Mouse (Mus musculus): Measurements from ENCODE around the gene Hist1h2ad. TPM values are rescaled to one million over a fixed set of nuclear protein-coding genes. Genes with fewer than 3 reads are reported as not detected.
A peak's percentile ranks its signal among the peaks of the same experiment; 100 is the strongest.
"Not testable (repeated sequence)": the region's sequence is repeated elsewhere in the genome, so short reads cannot be mapped to it uniquely, and the experiment has no call there.

Gene Hist1h2ad
- total RNA-seq, 2 experiments from 2014 or later: 685 TPM; not detected in 1

DNA sequence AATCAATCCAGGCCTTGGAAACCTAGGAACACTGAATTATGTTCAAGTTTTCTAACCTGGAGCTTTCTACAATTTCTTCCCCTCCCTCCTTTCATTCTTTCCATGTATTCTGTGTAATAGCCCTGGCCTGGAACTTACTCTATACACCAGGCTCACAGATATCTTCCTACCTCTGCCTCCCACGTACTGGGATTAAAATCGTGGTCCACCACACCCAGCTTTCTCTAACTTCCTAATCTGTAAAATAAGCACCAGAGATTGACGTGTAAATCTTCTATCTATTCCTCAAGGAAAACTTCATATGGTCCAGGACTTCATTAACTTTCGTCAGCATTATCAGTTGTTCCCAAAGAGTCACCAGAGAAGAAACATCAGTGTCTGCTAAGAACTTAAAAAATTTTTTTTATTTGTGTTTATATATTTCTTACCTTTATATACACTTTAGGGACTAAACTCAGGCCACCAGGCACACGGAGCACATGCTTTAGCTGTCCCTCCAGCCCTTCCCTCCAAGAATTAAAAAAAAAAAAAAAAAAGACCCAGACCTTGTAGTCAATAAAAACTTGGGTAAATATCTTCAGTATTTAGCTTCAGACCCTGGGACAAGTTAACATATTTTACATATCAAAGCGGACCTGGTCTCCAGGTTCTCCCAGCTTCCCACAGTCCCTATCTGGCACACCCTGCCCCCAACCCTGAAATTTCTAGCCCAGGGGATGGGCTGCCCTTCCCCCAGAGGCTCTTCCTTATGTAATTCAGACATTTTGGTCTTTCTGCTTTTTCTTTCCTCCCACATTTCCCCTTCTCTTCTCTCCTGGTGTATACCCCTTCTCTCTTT, 8.3 kb downstream of the Hist1h2ad start:
- ATAC-seq (replicated peaks; ENCODE audit: poor library complexity, severe bottlenecking): no peak

DNA sequence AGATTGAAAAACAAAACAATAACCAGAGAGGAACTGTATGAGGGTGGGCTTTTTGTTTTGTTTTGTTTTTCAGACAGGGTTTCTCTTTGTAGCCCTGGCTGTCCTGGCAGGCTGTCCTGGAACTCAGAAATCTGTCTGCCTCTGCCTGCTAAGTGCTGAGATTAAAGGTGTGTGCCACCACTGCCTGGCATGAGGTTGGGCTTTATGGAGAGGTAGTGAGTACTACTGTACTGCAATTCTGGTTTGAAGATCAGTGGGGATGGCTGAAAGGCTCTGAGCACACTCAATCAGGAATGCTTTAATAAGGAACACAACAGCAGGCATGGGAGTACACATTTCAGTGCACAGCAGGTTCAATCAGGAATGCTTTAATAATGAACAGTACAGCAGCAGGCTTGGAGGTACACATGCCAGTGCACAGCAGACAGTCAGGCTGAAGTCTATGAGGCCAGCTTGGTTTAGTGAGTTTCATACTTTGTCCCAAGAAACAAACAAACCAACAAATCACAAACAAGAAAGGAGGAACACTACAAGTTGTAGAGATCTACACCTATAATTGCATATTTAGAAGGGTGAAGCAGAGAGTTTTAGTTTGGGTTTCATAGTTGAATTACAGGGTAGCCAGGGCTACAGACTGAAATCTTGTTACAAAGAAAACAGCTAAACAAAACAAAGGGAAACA, 9.3 kb downstream of the Hist1h2ad start:
- ATAC-seq (replicated peaks; ENCODE audit: poor library complexity, severe bottlenecking): no peak

DNA sequence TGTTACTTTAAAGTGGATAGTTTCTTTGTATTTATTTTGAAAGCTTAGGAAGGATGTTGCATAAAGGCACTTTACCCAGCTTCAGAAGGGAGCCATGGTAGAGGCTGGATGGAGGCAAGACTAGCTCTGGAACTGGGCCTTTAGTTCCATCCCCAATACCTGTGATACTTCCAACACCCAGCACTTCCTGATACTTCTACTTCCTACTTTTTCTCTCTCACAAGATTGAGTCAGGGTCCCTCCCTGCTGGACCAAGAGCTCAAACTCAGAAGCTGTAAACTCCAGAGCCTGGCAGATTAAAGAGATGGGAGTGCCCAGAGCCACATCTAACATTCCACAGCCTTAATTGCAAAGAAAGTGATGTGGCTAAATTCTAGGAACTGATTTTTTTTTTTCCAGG, 10.2 kb downstream of the Hist1h2ad start:
- ATAC-seq (replicated peaks; ENCODE audit: poor library complexity, severe bottlenecking): no peak

DNA sequence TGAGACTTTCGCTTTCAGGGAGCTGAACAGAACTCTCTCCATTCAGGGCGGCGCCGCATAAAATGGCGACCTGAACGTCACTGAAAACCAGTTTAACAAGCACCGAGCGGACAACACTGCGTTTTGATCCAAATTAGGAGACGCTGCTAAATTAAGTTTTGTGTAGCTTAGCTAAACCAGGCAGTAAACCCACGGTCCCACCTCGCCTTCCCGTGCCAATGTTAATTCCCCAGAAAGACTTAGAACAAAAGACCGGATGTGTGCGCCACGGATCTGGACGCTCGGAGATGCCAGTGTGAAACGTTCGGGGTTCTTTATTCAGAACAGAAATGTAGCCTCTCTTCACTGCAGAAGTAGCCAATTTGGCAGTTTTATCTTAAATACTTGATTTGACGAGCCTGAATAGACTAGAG, 10.9 kb downstream of the Hist1h2ad start:
- peak; percentile 20 for ATAC-seq (replicated peaks; ENCODE audit: poor library complexity, severe bottlenecking)

DNA sequence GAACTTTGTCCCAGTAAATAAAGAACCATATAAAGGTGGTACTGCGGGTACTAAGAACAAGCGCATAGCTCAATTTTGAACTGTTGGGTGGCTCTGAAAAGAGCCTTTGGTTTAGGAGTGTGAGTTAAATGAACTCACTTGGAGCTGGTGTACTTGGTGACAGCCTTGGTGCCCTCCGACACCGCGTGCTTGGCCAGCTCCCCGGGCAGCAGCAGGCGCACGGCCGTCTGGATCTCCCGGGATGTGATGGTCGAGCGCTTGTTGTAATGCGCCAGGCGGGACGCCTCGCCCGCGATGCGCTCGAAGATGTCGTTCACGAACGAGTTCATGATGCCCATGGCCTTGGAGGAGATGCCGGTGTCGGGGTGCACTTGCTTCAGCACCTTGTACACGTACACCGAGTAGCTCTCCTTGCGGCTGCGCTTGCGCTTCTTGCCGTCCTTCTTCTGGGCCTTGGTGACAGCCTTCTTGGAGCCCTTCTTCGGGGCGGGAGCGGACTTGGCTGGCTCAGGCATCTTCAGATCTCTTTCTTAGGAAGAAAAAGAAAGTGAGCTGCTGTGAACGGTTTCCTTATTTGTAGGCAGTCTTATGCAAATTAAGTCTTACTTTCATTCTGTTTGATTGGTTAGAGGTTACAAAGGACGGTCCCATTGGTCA, 11.4 kb downstream of the Hist1h2ad start:
- peak; percentile 72 for ATAC-seq (replicated peaks; ENCODE audit: poor library complexity, severe bottlenecking)

DNA sequence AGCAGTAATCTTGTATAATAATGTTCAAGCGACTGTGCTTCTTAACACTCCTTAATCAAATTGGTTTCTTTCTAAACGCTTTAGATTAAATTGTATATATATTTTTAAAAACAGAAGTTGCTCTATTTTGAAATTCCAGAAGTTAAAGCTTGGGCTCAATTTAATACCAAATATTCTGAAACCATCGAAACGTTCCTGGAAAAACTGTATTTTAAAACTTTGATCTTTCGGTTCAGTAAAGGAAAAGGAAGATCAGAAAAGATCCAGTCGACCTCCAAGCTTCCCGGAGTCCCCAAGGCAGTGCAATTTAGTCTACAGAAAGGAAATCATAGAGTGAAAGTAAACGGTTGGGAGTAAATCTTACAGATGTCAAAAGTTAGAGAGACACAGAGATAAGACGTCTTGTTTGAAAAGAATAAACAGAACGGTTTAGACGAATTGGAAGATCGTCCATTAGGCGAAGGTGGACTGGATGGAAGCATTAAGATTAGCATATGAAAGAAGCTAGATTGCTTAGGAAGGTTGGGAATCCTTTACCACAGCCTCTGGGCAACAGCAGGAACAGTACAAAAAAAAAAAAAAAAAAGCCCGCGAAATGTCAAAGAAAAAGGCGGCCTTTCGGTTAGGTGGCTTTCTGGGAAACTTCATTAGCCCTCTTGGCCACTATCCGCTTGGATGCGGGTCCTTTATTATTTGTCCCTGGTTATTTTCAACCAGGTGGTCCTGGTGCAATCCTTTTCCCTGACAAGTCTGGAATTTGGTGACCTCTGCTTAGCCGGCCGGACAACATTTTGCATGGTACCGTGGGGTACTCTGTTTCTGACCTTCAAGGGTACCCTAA, 12.1 kb downstream of the Hist1h2ad start:
- no peak for ATAC-seq (replicated peaks; ENCODE audit: poor library complexity, severe bottlenecking)

DNA sequence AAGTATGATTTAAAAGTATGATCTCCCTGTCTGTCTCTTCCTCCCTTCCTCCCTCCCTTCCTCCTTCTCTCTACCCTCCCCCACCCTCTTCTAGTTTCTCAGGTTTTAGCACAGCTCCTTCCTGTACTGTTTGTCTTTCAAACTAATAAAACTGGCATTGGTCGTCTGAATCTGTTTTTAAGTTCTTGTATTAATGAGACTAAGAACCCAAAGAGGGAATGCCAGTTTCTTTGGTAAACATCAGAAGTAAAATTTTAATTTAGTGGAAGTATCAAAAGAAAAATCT, 12.7 kb downstream of the Hist1h2ad start:
- no peak for ATAC-seq (replicated peaks; ENCODE audit: poor library complexity, severe bottlenecking)

DNA sequence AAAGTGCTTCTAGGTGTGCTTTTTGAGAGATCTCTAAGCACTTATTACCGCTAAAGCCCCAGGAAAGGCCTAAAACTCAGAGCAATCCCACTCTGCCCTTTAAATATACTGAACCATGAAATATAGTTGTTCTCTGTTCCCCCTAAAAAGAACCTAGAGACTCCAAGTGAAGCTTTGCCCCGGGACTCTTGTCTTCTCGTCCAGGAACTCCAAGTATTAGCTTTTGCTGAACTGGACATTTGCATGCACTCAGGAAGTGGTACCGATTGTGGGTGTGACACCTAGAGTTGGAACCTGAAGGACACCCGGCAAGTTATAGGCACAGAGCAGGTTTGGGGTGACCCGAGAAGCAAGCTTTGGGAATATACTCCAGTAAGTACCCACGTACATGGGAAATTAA, 17.0 kb downstream of the Hist1h2ad start:
- no peak for ATAC-seq (replicated peaks; ENCODE audit: poor library complexity, severe bottlenecking)

DNA sequence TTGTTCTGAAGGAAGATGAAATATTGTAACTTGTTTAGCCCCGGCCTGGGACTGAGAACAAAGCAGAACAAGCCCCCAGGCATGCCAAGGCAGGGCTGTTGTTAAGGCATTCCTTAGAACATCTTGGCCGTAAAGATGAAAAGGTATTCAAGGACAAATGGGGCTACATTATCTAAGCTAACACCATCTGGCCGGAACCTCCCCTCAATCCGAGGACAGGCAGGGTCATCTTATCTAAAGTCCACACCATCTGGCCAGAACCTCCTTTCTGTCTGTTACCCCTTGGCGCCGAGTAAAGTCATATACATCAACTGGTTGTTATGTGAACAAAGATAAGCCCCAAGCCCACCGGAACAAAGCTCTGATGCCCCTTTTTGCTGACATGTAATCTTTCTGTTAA, 17.7 kb downstream of the Hist1h2ad start:
- ATAC-seq (replicated peaks; ENCODE audit: poor library complexity, severe bottlenecking): not testable (repeated sequence)

DNA sequence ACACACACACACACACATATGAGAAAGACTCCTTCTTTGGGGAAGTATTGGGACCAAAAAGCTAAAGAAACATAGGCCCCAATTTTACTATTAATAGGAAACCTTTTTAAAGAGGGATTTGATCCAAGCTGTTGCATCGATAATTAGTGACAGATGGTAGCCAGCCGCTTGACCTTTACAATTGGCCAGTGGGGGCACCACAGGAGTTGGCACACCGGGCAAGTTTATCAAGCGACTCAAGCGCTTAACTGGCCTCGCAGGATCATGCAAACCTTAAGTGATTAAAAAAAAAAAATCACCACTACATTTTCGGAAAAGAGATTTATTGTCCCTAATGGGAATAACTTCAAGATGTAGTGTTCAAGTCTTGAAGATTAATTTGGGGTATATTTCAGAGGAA, 18.4 kb downstream of the Hist1h2ad start:
- ATAC-seq (replicated peaks; ENCODE audit: poor library complexity, severe bottlenecking): no peak

DNA sequence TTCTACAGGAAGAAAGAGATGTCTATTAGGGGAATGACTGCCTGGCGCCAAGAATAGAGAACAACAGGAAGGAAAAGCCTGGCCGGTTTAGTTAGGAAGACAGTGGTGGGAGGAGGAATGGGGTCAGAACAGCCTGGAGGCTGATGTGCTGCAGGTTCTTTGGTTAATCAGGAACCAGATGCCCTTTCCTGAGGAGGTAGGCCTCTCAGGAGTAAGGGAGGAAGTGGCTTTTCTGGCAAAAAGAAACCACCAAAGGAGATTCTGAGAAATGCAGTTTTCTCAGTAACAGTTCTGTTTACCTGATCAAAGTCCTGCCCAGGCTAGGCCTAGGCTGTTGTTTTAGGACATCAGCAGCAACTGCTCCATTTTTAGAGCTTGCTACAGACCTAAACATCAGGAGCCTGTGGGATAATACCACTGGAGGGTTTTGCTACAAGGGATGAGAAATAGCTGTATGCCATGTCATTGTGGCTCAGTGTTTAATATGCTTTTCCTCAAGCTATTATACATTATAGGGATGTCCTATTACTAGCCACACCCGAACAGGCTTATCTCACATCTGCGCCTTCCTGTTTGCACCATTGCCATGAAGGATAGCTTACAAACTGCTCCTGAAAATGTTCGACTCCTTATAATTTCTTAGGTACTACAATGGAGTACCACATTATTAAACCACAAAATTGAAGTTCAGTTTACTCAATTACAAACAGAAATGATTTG, 19.0 kb downstream of the Hist1h2ad start:
- ATAC-seq (replicated peaks; ENCODE audit: poor library complexity, severe bottlenecking): peak; percentile 61

DNA sequence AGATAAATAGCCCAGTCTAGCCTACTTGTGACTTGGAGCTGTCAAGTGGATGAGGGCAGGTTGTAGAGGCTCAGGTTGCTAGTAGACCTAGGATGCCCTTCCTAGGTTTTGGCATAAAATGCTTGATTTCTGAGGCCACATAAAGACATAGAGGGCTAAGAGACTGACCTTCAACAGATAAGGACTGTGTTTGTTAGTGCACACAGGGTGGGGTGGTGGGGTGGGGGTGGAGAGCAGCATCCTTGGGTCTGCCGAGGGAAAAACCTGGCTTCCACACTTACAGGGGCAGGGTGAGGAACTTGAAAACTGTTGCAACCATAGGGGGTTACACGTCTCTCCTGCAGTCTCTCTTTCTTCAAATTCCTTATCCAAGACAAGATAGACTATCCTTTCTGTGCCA, 21.0 kb downstream of the Hist1h2ad start:
- ATAC-seq (replicated peaks; ENCODE audit: poor library complexity, severe bottlenecking): no peak

DNA sequence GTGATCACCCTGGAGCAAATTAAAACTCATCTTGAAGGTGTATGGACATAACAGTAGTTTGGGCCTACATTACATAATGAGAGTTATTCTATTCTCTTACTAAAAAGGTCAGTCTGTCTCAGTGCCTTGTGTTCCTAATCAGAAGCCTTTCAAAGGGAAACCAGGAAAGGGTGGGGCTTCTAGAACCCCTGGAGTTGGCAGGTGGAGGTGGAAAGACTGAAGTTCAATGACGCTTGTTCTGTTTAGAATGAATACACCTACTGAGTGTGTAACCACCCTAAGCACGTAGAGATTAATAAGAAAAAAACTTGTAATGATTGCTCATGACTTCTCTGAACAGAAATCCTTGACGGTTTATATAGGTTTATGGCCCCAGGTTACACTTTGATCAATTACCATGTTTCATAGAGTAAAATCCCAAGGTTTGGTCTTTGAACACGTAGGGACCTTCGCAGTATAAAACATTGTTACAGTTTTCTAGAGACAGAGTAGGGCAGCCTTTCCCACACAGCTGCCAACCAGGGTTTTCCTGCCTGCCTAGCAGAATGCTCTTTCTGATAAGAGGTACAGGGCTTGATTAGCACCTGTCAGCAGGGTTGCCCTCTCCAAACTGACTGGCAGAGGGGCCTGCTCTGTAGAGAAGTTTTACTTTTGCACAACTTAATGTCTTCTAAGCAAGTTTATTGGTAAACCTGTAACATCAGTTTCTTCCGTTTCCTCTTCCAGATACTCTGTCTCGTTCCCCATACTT, 21.6 kb downstream of the Hist1h2ad start:
- ATAC-seq (replicated peaks; ENCODE audit: poor library complexity, severe bottlenecking): no peak

DNA sequence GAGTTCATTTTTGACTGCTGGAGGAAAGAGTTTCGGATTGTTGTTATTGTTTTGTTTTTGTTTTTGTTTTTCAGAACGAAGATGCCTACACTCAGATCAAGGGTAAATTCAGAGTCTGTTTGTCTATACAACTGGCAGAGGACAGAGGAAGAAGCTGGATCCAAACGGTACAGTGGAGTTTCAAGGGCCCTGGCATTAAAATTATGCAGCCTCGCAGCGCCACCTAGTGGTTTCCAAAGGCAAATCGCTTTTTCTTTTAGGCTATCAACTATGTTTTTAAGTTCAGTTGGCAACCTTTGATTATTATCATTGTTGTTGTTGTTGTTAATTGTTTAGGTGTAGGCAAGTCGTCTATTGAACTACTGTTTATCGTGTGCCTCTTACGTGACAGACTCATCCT, 23.8 kb downstream of the Hist1h2ad start:
- peak; percentile 79 for ATAC-seq (replicated peaks; ENCODE audit: poor library complexity, severe bottlenecking)

DNA sequence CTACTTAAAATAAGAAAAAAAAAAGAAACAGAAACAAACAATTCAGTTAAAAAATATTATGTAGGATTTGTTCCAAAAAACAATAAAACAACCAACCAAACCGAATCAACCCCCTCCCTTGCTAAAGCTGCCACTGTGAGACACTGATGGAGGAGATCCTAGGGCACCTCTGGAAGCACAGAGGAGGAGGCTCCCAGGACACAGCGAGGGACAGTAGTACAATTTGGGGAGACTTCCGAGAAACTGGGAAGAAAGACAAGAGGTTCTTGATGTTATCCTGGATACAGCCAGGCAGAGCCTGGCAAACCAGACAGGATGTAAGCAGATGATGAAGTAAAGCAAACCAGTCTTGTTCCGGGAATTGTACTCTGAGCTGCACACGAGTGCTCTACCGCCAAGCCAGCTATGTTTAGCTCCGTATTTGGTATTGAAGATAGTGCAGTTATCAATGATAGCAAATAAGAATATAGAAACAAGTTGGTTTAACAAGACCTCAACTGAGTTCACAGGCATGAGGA, 29.1 kb downstream of the Hist1h2ad start:
- ATAC-seq (replicated peaks; ENCODE audit: poor library complexity, severe bottlenecking): no peak

DNA sequence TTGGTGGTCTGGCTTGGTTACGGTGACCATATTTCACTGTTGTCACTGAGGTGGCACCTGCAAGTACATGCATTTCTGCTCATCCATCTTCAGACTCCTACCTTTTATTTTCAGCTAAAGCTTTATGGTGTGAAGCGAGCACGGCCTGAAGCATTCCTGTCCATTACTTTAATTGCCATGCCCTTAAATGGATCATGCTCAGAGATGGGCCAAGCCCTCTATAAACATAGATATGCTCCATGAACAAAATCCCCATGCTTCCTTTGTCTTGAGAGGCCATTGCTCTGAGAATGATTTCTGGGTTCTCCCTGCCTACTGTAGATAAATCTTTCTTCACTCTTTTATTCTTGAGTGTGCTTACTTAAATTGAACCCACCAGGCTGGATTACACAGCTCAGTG, 30.3 kb downstream of the Hist1h2ad start:
- ATAC-seq (replicated peaks; ENCODE audit: poor library complexity, severe bottlenecking): no peak

DNA sequence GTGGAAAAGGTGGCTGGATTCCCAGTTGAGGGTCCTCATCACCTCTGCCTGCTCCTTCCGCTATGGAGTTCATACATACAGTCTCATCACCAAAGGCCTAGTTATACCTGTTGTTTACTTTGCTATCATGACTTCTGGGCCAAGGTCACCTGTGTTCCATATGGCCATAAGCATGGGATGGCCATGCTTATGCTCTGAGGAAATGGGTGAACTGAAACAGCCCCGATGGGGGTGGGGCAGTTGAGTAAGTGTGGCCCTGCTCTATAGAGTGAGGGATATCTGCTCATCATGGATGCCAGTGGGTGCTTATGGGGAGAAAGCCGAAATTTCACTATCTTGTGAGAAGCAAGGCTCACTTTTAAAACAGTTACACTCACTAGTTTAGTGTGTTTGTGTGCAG, 30.9 kb downstream of the Hist1h2ad start:
- no peak for ATAC-seq (replicated peaks; ENCODE audit: poor library complexity, severe bottlenecking)

DNA sequence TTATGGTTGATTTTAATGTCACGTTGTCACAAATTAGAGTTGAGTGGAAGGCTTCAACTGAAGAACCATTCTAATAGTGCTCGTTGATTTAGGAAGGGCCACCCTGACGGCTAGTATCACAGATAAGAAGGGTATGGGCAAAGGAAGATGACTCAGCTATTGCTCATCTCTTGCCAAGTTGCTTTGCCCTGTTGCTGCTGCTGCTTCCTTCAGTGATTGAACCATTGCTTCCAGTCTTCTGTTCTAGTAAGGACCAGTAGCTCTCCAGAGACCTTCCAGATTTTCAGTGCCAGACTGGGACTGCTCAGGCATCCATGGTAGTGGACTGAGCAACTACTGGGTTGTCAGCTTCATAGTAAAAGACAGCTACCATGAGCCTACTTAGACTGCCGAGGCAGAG, 35.0 kb downstream of the Hist1h2ad start:
- ATAC-seq (replicated peaks; ENCODE audit: poor library complexity, severe bottlenecking): no peak

DNA sequence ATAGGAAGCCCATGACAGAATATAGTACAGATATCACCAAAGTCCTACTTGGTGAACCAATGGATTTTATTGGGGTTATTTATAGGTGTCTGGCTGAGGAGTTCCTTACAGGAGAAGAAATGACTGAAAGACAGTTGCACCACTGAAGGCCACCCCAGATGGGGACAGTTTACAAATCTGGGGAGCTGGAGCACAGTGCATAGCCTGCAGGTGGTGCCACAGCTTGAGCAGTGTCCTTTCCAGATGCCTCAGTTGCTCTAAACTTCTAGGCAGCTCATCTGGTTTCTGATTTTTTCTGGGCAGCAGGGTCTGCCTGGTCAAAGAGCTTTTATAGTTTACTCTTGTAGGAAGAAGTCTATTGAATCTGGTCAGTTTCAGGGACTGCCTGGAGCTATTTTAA, 35.7 kb downstream of the Hist1h2ad start:
- no peak for ATAC-seq (replicated peaks; ENCODE audit: poor library complexity, severe bottlenecking)
